Mouse (Mus musculus): ENCODE measurements around the gene Gm11985. TPM values are rescaled to one million over a fixed set of nuclear protein-coding genes. Genes with fewer than 3 reads are reported as not detected.
"Not testable (repeated sequence)": the region's sequence is repeated elsewhere in the genome, so short reads cannot be mapped to it uniquely, and the experiment has no call there.

Gene Gm11985
- not detected for total RNA-seq (2021)
- polyA plus RNA-seq (2012; rRNA removed): not detected in 2 replicates
- long read RNA-seq: 0 reads

- no peak for DNase-seq
Observed at GRCm38 (mm10) chr11:7188469-7188868, at the start of gene Gm11985. TSS of gene Gm11985 (minus strand) at chr11:7188569.

- peak; percentile 31 for DNase-seq
Observed at GRCm38 (mm10) chr11:7237712-7238111, 49.3 kb upstream of the Gm11985 start.

- DNase-seq: no peak
Observed at GRCm38 (mm10) chr11:7236751-7237150, 48.4 kb upstream of the Gm11985 start.

- no peak for DNase-seq
Observed at GRCm38 (mm10) chr11:7234981-7235609, 46.7 kb upstream of the Gm11985 start.

GRCm38 (mm10) chr11:7234436-7234835, 46.1 kb upstream of the Gm11985 start:
- no peak for DNase-seq

GRCm38 (mm10) chr11:7233333-7233732, 45.0 kb upstream of the Gm11985 start:
- DNase-seq: no peak

- no peak for DNase-seq
Observed at GRCm38 (mm10) chr11:7231958-7232357, 43.6 kb upstream of the Gm11985 start.

- DNase-seq: no peak
Observed at GRCm38 (mm10) chr11:7230000-7230399, 41.6 kb upstream of the Gm11985 start.

GRCm38 (mm10) chr11:7228107-7228506, 39.7 kb upstream of the Gm11985 start:
- DNase-seq: no peak

- DNase-seq: no peak
Observed at GRCm38 (mm10) chr11:7226810-7227550, 38.6 kb upstream of the Gm11985 start.

- no peak for DNase-seq
Observed at GRCm38 (mm10) chr11:7226200-7226599, 37.8 kb upstream of the Gm11985 start.

- not testable (repeated sequence) for DNase-seq
Observed at GRCm38 (mm10) chr11:7221826-7222225, 33.5 kb upstream of the Gm11985 start.

GRCm38 (mm10) chr11:7215703-7216102, 27.3 kb upstream of the Gm11985 start:
- peak; percentile 70 for DNase-seq

GRCm38 (mm10) chr11:7214761-7215160, 26.4 kb upstream of the Gm11985 start:
- peak; percentile 26 for DNase-seq

- no peak for DNase-seq
Observed at GRCm38 (mm10) chr11:7214342-7214660, 25.9 kb upstream of the Gm11985 start.

- DNase-seq: peak; percentile 64
Observed at GRCm38 (mm10) chr11:7213501-7214341, 25.4 kb upstream of the Gm11985 start, which contains the start of gene Igfbp3. TSS of gene Igfbp3 (minus strand) at chr11:7213923.

- no peak for DNase-seq
Observed at GRCm38 (mm10) chr11:7213161-7213500, 24.8 kb upstream of the Gm11985 start.

- no peak for DNase-seq
Observed at GRCm38 (mm10) chr11:7212126-7212798, 23.9 kb upstream of the Gm11985 start.

- DNase-seq: peak; percentile 25
Observed at GRCm38 (mm10) chr11:7211211-7211610, 22.8 kb upstream of the Gm11985 start.

GRCm38 (mm10) chr11:7210343-7210742, 22.0 kb upstream of the Gm11985 start:
- peak; percentile 79 for DNase-seq

GRCm38 (mm10) chr11:7203846-7204245, 15.5 kb upstream of the Gm11985 start:
- DNase-seq: no peak

GRCm38 (mm10) chr11:7202206-7202605, 13.8 kb upstream of the Gm11985 start:
- DNase-seq: no peak

Data from adrenal gland, adult 2 months (tissue).